Mouse (Mus musculus): Measurements from ENCODE around the gene Lrmda. TPM values are rescaled to one million over a fixed set of nuclear protein-coding genes. Genes with fewer than 3 reads are reported as not detected.

Lrmda gene
- total and polyA plus RNA-seq, 2 experiments from 2014 or later, result 0.18 TPM; not detected in 1

DNA sequence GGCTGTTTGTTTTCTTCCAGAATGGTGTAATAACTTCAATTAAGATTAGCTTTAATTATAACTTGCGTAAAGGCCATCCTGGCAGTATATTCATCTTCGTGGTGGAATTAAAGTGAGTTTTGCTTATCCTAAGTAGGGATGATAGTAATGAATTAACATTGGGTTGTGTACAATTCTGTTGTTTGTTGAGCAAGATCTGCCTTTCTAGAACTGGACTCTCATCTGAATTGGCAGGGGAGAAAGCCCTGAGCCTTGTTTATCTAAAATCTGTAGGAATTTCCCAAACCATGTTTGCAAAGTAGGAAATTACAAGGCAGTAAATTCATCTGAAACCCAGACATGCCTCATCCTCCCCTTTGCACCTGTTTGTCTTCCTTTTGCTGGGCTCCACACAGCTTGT, 1038.5 kb downstream of the Lrmda start:
- Histone ChIP-seq H3K9ac (no peak overlapping the region), H3K36me3 (ENCODE audit: insufficient read depth) (no peaks in the 10 kb centered on the region), H3K4me2 (ENCODE audit: low read depth) (no peak overlapping the region), H3K4me1 (ENCODE audit: insufficient read depth) (no peaks in the 10 kb centered on the region), H3K9me3 (ENCODE audit: low read length) (no peaks in the 10 kb centered on the region), H3K4me3 (ENCODE audit: low read depth, low read length) (no peak overlapping the region), H3K27me3 (ENCODE audit: insufficient read depth, low read length) (no peaks in the 10 kb centered on the region), H3K27ac (ENCODE audit: low read depth, low read length) (no peak overlapping the region)
- TF ChIP-seq CTCF (IDR thresholded peaks at IDR 0.05; ENCODE audit: low read depth), result no peak
- no peak for DNase-seq
- ATAC-seq, result no peak
- 92% methylated on average over 2 of the region's 2 CpGs for WGBS

DNA sequence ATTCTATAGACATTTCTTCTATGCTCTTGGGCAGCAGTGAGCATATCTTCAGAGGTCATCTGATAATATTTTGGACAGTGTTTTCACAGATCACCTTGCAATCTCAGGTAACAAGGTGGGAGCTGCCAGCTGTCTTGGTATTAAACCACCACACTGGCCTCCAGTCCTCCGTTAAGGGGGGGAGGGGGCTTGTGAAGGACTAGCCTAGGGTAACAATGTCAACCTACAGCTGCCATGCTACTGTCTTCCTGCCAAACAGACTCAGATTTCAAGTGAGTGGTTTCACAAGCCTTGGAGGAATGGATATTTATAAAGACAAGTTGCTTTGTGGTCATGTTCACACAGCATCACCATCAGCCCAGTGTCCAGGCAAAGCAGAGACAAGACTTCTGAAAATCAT, 1059.2 kb downstream of the Lrmda start:
- Histone ChIP-seq H3K36me3 (ENCODE audit: insufficient read depth) (no peaks in the 10 kb centered on the region), H3K27me3 (ENCODE audit: insufficient read depth, low read length) (no peaks in the 10 kb centered on the region), H3K4me1 (ENCODE audit: insufficient read depth) (no peaks in the 10 kb centered on the region), H3K9ac (no peak overlapping the region), H3K9me3 (ENCODE audit: low read length) (no peaks in the 10 kb centered on the region), H3K4me3 (ENCODE audit: low read depth, low read length) (no peak overlapping the region), H3K4me2 (ENCODE audit: low read depth) (no peak overlapping the region), H3K27ac (ENCODE audit: low read depth, low read length) (no peak overlapping the region)
- no peak for TF ChIP-seq CTCF (IDR thresholded peaks at IDR 0.05; ENCODE audit: low read depth)
- WGBS, result 66% methylated on average over 1 of the region's 1 CpGs
- ATAC-seq (no peak), DNase-seq (no peak)

DNA sequence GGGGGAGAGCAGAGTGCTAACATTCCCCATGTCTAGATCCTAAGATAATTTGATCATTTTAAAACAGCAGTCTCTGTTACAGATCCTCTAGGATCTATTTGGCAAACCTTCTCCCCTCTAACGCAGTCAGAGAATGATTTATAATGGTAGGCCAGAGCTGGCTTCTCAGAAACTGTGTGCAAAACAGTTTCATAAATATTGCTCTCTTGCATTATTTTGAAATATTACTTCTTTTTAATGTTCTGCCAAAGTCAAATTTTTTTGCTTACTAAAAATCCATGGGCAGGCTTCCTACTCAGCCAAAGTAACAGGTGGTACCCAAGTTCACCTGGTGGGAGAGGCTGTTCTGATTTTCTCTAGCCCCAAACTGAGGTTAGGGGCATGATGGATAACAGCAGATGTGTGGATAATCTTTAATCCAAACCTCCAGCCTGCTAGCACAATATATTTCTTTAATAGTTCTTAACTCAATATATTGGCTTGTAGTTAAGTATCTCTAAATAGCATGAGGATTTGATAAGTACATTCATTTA, 1064.8 kb downstream of the Lrmda start:
- WGBS, result 87% methylated on average over 1 of the region's 1 CpGs
- no peak overlapping the region for H3K4me2 ChIP-seq (ENCODE audit: low read depth)
- no peak overlapping the region for H3K27ac ChIP-seq (ENCODE audit: low read depth, low read length)
- no peaks in the 10 kb centered on the region for H3K27me3 ChIP-seq (ENCODE audit: insufficient read depth, low read length)
- TF ChIP-seq CTCF (IDR thresholded peaks at IDR 0.05; ENCODE audit: low read depth), result no peak
- ATAC-seq (no peak), DNase-seq (no peak)
- H3K4me1 ChIP-seq (ENCODE audit: insufficient read depth), result no peaks in the 10 kb centered on the region
- H3K36me3 ChIP-seq (ENCODE audit: insufficient read depth), result no peaks in the 10 kb centered on the region
- no peak overlapping the region for H3K4me3 ChIP-seq (ENCODE audit: low read depth, low read length)
- no peak overlapping the region for H3K9ac ChIP-seq
- no peaks in the 10 kb centered on the region for H3K9me3 ChIP-seq (ENCODE audit: low read length)

DNA sequence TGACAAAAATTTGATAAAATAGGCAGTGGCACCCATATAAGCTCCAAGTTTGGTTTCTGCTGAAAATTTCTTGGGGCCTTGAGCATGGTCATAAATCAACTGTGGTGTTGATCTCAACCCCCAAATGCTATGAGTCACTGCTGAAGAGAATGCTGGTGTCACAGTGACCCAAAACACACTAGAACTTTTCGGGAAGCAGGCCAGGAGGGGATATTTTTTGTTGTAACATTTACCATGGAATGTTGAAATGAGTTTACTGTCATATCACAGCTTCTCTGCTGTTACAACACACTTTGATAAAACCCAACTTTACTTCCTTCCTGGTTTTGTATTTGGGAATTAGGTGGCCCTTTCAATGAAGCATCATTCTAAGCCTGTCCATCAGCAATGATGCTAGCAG, 1065.3 kb downstream of the Lrmda start:
- no peak for TF ChIP-seq CTCF (IDR thresholded peaks at IDR 0.05; ENCODE audit: low read depth)
- Histone ChIP-seq H3K4me2 (ENCODE audit: low read depth) (no peak overlapping the region), H3K36me3 (ENCODE audit: insufficient read depth) (no peaks in the 10 kb centered on the region), H3K27me3 (ENCODE audit: insufficient read depth, low read length) (no peaks in the 10 kb centered on the region), H3K4me3 (ENCODE audit: low read depth, low read length) (no peak overlapping the region), H3K4me1 (ENCODE audit: insufficient read depth) (no peaks in the 10 kb centered on the region), H3K9ac (no peak overlapping the region), H3K27ac (ENCODE audit: low read depth, low read length) (no peak overlapping the region), H3K9me3 (ENCODE audit: low read length) (no peaks in the 10 kb centered on the region)
- DNase-seq (no peak), ATAC-seq (no peak)
- 86% methylated on average over 1 of the region's 1 CpGs for WGBS

DNA sequence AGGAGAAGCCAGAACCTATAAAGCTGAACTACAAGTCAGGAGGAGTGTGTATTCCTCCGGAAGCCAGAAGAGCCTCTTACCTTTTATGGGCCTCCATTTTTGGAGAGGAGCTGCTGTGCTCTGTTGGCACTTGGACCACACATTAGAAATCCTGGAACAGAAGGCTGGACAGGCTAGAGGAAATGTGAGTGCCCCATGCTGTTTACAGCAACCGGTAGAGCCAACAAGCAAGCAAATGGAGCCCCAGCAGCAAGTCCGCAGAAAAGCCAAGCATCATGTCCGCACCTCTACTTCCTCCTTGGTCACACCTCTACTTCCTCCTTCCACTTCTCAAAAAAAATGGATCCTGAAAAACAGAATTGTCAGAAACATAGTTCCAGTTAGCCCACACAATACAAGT, 1073.8 kb downstream of the Lrmda start:
- ATAC-seq (no peak), DNase-seq (no peak)
- Histone ChIP-seq H3K9ac (no peak overlapping the region), H3K27ac (ENCODE audit: low read depth, low read length) (no peak overlapping the region), H3K4me2 (ENCODE audit: low read depth) (no peak overlapping the region), H3K4me1 (ENCODE audit: insufficient read depth) (peaks cover 16% of the 10 kb centered on the region), H3K4me3 (ENCODE audit: low read depth, low read length) (no peak overlapping the region), H3K27me3 (ENCODE audit: insufficient read depth, low read length) (no peaks in the 10 kb centered on the region), H3K9me3 (ENCODE audit: low read length) (no peaks in the 10 kb centered on the region), H3K36me3 (ENCODE audit: insufficient read depth) (no peaks in the 10 kb centered on the region)
- no peak for TF ChIP-seq CTCF (IDR thresholded peaks at IDR 0.05; ENCODE audit: low read depth)
- WGBS, result 92% methylated on average over 4 of the region's 4 CpGs

DNA sequence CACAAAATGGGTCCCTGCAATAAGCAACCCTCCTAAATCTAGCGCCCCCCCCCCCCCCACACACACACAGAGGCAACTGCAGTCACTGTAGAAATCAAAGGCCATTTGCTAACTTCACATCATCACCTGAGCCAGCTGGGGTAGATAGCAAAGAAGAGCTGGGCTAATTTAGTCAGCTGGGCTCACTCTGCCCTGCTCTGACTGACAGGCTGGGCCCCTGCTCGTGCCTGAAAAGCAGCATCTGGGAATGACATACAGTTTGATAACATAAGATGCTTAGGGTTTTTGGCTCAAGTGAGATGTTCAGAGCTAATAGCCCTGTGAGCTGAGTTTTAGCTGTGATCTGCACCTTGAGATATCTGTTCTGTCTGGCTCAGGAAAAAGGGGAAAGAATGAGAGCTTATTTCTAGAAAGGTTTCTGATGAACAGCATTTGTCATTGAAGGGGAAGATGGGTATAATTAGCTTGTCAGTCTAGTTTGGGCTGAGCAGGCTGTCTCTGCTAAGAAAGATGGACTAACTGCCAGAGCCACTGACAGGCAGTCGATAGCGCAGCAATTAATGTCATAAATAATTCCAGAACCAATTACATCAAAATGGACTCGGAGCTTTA, 1075.1 kb downstream of the Lrmda start:
- TF ChIP-seq CTCF (IDR thresholded peaks at IDR 0.05; ENCODE audit: low read depth), result no peak
- Histone ChIP-seq H3K36me3 (ENCODE audit: insufficient read depth) (no peaks in the 10 kb centered on the region), H3K27ac (ENCODE audit: low read depth, low read length) (peak overlapping the region; percentile 40; the same call in 1 of the 2 replicates), H3K4me3 (ENCODE audit: low read depth, low read length) (peak overlapping the region; percentile 12; the same call in 1 of the 2 replicates), H3K4me1 (ENCODE audit: insufficient read depth) (peaks cover 16% of the 10 kb centered on the region), H3K9me3 (ENCODE audit: low read length) (no peaks in the 10 kb centered on the region), H3K9ac (peak overlapping the region; percentile 37; the same call in 1 of the 2 replicates), H3K27me3 (ENCODE audit: insufficient read depth, low read length) (no peaks in the 10 kb centered on the region), H3K4me2 (ENCODE audit: low read depth) (peak overlapping the region; percentile 38)
- DNase-seq (peak; percentile 39), ATAC-seq (peak; percentile 64)
- WGBS, result 21% methylated on average over 5 of the region's 5 CpGs

DNA sequence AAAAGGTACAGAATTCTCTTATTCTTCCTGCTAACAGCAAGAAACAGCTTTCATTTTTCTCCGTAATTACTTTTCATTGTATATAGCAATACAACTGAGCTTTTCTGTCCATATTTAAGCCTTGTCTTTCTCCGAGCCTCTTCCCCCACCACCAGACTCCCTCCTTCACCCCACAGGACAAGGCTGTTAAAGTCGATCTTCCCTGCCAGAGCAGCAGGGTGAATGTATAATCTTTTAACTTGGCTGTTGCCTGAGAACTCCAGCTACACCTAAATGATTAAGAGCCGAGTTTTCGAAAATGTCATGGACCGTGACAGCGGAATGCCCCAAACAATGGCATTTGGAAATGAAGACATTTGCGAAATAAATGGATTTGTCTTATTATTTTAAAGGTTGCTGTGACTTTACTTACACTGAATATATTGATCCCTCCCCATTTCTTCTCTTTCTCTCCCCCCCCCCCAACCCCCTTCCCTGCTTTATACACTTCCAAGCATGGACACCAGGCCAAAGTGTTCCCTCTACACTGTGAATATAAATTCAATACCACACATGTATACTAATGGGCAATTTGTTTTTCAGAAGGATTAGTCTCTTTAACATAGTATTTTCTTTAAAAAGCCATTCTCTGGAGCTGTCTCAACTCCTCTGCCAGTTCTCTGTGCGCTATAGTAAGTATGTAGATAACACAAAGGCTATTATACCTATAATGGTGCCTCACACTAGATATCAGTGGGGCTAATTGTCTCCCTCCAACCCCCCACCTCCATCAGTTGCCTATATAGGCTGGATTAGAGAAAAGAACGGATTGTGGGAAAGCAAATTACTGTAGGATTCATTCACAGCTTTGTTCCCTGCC, 1075.9 kb downstream of the Lrmda start:
- H3K9ac ChIP-seq, result peak overlapping the region; percentile 37
- peak; percentile 29 for DNase-seq

More for the DNA sequence above, 1075.9 kb downstream of the Lrmda start:
- 19% methylated on average over 10 of the region's 10 CpGs for WGBS
- peak; percentile 40 for ATAC-seq
- peaks cover 16% of the 10 kb centered on the region for H3K4me1 ChIP-seq (ENCODE audit: insufficient read depth)
- TF ChIP-seq CTCF (IDR thresholded peaks at IDR 0.05; ENCODE audit: low read depth), result no peak
- no peaks in the 10 kb centered on the region for H3K27me3 ChIP-seq (ENCODE audit: insufficient read depth, low read length)
- no peaks in the 10 kb centered on the region for H3K36me3 ChIP-seq (ENCODE audit: insufficient read depth)
- H3K4me3 ChIP-seq (ENCODE audit: low read depth, low read length), result peak overlapping the region; percentile 12; the same call in 1 of the 2 replicates
- H3K9me3 ChIP-seq (ENCODE audit: low read length), result no peaks in the 10 kb centered on the region
- H3K4me2 ChIP-seq (ENCODE audit: low read depth), result peak overlapping the region; percentile 38
- peak overlapping the region; percentile 40 for H3K27ac ChIP-seq (ENCODE audit: low read depth, low read length)
